Mouse (Mus musculus) stomach, postnatal 0 days (tissue): Measurements from ENCODE around the gene BB287469.
"Not testable (repeated sequence)": the region's sequence is repeated elsewhere in the genome, so short reads cannot be mapped to it uniquely, and the experiment has no call there.

Experiments
- CTCF ChIP-seq: IDR thresholded peaks from 2 replicates; pipeline ENCODE4 v1.5.1; 2016; ENCODE audit warnings: antibody characterized with exemption, low read depth, mild to moderate bottlenecking, moderate library complexity
- EP300 ChIP-seq: optimal IDR thresholded peaks from 2 replicates; pipeline ENCODE3; 2016; ENCODE audit warnings: antibody characterized with exemption

- TF ChIP-seq CTCF, EP300: not testable (repeated sequence)
These were observed 45.6 kb downstream of the BB287469 start for GRCm38 (mm10) chr12:87861740-87862692.
